Mouse (Mus musculus) mature B cell (primary cell): Measurements from ENCODE around the gene Hspa1a.
"Not testable (repeated sequence)": the region's sequence is repeated elsewhere in the genome, so short reads cannot be mapped to it uniquely, and the experiment has no call there.

Source experiments
- in situ Hi-C: fragments of 300-500 bp; cut with MboI; formaldehyde crosslinking; loops from 2 replicates; pipeline ENCODE4 v1.14.3; 2019

Hspa1a gene

DNA sequence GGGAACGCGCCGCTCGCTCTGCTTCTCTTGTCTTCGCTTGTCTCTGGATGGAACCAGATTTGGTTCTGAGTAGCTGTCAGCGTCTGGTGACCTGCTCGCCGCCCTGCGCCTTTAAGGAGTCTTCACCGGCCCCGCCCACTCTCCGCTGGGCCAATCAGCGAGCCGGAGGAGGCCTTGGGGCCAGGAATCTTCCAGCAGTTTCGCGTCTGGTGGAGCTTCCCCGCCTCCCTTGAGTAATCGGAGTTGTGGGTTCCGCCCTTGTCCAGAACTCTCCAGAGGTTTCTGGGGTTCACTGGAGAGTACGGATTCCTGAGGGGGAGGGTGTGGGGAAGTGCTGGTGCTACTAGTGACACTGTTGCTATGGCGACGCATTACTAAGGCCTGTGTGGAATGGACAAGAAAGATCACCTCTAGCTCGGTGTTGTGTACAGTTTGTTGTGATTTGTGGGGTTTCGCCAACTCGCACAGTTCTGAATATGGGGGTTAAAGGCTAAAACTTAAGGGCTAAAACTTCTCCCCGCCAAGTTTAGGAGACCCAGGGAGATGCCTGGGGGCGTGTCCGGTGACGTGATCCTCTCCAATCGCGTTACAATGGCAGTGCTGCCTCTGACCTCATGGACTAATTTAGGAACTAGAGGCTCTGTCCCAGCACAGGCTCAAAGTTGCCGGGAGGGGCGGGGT, at the start of gene Hspa1a, which contains the start of gene Hspa1l:
Gene Hspa1a (minus strand): TSS at position 88 of the 681 bp plus-strand sequence.
Gene Hspa1l (plus strand): TSS at position 635 of the 681 bp plus-strand sequence.
- in situ Hi-C loops = not testable (repeated sequence)

DNA sequence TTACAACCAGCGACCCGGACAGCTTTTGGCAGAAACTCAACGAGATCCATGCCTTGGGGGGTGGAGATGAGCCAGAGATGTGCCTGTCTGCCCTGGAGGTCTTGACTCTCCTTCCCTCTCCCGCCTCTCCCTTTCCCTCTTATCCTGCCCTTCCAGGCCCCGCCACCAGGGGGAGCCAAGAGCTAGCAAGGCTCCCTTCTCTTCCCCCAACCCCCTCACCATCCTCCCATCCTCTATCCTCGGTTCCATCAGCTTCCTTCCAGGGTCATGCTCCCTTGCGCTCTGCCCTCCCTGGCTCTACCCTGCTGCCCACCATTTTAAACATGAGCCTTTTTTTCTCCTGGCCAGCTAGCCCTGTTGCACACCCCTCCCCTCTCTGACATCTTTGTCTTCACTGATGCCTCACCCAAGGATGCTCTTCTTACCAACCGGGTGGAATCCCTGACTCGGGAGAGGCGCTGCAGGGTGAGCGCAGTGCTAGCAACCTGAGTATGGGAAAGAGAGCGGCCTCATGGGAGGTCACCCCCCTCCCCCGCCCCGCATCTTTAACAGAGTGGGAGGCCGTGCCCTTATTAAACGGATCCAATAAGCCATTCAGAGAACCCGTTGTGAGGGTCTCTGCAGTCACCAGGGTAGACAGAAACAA, 49.3 kb upstream of the Hspa1a start:
- in situ Hi-C loops = loop anchor here (5.0 kb wide), 1 partner anchor 41 kb away; no protein-coding TSS in a partner anchor

DNA sequence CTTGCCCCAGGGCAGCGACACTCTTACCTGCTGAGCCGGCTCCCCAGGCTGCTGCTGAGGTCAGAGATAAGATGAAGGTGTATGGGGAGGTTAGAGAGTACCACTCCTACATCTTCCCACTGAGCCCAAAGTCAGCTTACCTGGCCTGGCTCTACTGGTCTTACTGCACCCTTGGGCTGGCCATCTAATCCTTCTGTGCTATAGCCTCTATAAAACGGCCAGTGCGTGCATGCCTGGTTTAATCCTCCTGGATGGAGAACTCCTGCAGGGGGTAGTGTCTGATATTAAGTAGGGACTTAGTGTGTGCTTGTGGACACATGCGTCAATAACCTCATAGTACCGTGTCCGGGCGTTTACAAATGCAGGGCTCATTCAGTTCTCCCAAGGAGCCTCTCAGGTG, 48.6 kb upstream of the Hspa1a start:
- in situ Hi-C loops = loop anchor here (5.0 kb wide), 1 partner anchor 42 kb away; no protein-coding TSS in a partner anchor

DNA sequence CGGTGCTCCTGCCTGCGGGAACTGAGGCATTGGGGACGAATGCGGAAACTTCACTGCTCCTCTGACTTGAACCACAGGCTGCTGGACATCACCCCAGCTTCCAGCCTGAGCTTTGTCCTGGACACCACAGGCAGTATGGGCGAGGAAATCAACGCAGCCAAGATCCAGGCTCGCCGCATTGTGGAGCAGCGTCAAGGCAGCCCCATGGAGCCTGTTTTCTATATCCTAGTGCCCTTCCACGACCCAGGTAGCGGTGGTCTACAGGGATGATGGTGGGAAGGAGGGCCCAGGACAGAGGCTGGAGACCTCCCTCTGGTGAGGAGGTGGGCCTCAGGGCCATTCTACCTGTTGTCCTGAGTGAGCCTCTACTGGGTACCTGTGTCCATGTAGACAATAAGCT, 47.9 kb upstream of the Hspa1a start:
- in situ Hi-C loops = loop anchor here (5.0 kb wide), 1 partner anchor 42 kb away; no protein-coding TSS in a partner anchor

DNA sequence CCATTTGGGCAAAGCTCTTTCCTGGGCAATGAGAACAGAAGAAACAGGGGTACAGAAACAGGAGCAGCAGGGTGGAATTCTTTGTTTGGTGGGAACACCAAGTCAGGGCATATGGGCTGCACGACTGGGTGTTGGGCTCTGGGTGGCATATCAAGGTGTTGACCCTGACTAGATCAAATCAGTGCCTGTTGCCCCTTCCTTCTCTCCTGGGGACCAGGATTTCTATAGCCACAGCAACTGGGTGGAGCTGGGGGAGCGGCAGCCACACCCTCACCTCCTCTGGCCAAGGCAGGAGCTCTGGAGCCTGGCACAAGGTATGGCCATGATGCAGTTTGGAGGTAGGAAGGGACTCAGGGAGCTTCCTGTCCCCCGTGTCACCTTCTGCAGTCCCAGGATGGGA, 46.2 kb upstream of the Hspa1a start:
- in situ Hi-C loops = no loop called here

DNA sequence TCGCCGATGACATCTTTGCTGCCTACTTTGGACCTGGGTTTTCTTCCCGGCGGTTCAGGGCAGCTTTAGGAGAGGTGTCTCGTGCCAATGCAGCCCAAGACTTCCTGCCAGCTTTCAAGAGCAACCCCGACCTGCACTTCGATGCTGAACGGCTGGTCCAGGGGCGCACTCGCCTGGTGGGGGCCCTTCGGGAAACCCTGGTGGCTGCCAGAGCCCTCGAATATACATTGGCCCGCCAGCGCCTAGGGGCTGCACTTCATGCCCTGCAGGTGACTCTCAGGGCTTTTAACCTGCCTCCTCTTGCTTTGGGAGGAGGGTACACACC, 45.7 kb upstream of the Hspa1a start:
- in situ Hi-C loops = no loop called here

DNA sequence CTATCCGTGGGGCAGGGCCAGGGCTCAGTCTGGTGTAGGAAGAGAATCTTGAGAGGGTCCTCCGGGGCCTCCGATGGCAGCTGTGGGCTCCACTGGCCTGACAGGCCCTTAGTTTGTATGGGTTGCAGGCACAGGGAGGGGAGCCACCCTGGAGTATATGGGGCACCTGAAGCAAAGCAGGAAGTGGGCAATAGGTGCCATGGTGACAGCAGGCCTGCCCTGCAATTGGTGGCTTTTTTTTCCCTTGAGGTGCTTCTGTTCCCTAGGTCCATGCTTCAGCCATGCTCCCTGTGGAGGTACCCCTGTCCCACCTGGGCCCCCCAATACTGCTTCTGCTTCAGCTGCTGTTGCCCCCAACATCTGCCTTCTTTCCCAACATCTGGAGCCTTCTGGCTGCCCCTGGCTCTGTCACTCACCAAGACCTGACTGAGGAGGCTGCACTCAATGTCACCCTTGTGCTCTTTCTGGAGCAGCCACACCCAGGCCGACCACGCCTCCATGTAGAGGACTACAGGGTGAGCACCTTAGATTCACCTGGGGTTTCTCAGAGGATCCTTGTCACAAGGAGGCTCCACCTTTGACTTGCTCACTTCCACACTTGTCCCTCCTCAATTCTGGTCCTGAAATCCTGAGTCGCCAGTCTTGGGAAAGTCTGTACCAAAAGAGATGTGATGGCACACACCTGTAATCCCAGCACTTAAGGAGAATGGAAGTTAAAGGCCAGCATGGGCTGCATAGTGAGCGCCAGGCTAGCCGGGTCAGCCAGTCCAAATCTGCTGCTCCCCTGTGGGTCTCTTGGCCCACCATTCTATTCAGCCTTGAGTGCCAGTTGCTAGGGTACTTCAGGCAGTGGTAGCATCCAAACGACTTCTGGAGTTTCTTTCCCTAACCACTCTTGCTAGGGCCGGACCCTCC, 45.1 kb upstream of the Hspa1a start:
- in situ Hi-C loops = no loop called here

DNA sequence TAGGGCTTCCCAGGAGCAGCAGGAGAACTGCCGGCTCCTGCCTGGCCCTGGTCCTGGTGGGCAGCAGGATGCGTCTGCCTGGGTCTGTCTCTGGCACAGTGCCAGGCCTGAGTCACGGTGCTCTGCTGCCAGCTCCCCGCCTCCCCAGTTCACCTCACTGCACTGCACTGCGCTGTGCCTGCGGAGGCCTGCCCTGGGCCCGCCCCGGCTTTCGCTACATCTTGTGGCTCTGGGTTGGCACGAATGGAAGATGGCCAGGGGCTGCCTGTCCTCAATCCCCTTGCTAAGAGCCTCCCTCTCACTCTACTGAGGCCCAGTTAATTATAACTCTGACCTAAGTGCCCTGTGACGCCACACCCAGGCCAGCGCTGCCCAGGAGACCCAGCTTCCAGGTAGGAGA, 44.4 kb upstream of the Hspa1a start, which contains the start of gene Vwa7:
Gene Vwa7 (plus strand): TSS at position 204 of the 400 bp plus-strand sequence.
- in situ Hi-C loops = no loop called here

DNA sequence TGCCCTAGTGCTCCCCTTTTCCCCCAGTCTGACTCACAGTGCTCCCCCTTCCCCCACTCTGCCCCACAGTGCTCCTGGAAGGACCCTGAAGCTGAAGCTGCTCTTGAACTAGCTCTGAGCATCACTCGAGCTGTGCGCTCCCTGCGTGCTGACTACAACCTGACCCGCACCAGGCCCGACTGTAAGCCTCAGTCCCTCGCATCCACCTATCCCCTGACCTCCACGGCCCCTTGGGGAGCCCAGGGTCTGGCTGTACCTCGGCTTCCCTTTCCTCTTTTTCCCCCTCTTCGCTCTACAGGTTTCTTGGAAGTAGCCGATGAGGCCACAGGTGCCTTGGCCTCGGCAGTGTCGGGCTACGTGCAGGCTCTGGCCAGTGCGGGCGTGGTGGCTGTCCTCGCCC, 43.3 kb upstream of the Hspa1a start:
- in situ Hi-C loops = no loop called here

DNA sequence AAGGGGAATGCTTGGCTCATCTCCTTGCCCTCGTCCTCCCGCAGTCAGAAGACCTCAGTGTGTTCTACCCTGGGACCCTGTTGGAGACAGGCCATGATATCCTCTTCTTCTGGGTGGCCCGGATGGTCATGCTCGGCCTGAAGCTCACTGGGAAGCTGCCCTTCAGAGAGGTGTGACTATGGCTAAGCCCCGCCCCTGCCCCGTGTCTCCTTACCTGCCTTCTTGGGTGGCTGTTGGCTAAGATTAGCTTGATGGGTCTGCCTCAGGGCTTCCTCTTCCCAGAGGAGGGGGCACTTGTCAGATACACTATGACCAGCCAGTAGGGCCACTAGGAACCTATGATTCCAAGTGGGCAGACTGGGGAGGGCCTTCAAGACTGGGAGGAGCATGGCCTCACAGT, 41.3 kb upstream of the Hspa1a start:
- in situ Hi-C loops = no loop called here

DNA sequence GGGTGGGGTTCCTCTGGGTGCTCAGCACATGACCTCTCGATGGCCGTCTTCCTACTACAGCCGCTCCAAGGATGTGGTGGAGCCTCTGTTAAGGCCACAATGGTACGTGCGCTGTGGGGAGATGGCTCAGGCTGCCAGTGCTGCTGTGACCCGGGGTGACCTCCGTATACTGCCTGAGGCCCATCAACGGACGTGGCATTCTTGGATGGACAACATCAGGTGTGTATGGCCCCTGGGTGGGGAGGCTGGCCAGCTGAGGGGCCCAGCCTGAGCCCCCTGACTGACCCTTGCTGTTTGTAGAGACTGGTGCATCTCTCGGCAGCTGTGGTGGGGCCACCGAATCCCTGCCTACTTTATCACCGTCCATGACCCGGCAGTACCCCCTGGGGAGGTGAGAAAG, 40.5 kb upstream of the Hspa1a start:
- in situ Hi-C loops = no loop called here

DNA sequence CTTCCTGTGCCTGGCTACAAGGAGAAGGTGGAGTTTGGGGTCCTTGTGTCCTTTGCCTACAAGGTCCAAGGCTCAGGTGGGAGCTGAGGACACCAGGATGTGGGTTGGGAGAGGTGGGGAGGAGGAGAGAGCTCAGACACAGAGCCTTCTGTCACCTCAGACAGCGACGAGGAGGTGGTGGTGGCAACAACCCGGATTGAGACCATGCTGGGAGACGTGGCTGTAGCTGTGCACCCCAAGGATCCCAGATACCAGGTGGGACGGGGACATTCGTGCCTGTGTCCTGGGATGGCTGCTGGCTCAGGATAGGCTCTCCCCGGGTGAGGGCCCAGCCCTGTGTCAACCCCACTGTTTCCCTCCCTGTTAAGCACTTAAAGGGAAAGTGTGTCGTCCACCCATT, 39.5 kb upstream of the Hspa1a start:
- in situ Hi-C loops = no loop called here

DNA sequence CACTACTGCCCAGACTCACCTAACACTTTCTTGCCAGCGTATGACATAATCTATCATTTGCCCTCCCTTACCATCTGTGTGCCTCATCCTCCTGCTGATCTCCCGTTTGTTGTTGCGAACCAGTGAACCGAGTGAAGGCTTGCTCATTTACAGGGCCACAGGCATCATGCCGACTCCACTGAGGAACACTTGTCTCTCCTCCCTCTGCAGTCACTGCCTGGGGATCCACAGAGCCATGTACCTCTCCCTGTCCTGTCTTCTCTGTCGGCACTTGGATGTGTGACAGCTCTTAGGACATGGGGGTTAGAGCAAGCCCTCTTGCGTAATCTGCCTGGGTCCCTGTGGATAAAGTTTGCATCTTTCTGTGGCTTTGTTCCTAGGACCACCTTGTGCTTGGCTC, 37.6 kb upstream of the Hspa1a start:
- in situ Hi-C loops = loop anchor here (10.0 kb wide), 1 partner anchor 45 kb away; the partner anchor contains the start of gene Ddah2

DNA sequence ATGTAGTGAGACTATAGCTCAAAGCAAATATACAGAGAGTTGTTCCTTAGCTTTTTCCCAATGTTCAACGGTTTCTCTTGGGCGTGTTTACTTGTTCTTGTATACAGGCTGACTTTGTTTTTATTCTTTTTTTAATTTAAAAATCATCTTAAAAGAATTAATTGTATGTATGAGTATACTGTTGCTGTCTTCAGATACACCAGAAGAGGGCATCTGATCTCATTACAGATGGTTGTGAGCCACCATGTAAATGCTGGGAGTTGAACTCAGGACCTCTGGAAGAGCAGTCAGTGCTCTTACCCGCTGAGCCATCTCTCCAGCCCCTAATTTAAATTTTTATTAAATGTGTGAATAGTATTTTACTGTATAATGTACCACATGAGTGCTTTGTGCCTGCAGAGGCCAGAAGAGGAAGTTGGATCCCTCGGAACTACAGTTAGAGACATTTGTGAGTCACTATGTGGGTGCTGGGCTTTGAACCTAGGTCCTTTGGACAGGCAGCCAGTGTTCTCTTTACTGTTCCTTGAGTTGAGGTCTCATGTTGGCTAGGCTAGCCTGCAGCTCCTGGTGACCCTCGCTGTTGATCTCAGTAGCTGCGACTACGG, 35.5 kb upstream of the Hspa1a start:
- in situ Hi-C loops = loop anchor here (10.0 kb wide), 1 partner anchor 47 kb away; the partner anchor contains the start of gene Ddah2

DNA sequence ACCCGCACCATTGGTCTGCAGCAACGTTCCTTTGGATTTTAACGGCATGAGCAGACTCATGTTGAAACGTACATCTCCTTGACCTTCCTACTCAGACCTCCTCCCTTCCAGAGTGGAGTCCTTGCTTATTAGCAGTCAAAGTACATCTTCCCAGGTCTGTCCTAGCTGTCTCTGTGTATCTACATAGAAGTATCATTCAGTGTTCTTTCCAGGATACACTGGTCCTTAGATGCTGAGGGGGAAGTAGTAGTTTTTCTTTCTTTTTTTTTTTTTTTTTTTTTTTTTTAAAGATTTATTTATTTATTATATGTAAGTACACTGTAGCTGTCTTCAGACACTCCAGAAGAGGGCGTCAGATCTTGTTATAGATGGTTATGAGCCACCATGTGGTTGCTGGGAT, 33.9 kb upstream of the Hspa1a start:
- in situ Hi-C loops = loop anchor here (10.0 kb wide), 1 partner anchor 49 kb away; the partner anchor contains the start of gene Ddah2

DNA sequence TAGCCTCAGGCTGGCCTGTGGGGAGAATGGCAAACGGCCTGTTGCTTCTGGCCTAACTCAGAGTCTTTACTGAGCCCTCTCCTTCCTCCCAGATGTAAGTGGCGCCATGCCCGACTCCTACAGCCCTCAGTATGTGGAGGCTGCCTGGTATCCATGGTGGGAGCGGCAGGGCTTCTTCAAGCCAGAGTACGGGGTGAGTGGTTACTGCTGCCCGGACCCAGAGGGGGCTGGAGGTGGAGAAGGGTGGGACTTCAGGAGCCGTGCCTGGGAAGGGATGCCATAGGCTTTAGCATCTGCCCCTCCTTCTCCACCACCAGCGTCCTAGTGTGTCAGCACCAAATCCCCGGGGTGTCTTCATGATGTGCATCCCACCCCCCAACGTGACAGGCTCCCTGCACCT, 33.2 kb upstream of the Hspa1a start:
- in situ Hi-C loops = loop anchor here (10.0 kb wide), 1 partner anchor 50 kb away; the partner anchor contains the start of gene Ddah2

DNA sequence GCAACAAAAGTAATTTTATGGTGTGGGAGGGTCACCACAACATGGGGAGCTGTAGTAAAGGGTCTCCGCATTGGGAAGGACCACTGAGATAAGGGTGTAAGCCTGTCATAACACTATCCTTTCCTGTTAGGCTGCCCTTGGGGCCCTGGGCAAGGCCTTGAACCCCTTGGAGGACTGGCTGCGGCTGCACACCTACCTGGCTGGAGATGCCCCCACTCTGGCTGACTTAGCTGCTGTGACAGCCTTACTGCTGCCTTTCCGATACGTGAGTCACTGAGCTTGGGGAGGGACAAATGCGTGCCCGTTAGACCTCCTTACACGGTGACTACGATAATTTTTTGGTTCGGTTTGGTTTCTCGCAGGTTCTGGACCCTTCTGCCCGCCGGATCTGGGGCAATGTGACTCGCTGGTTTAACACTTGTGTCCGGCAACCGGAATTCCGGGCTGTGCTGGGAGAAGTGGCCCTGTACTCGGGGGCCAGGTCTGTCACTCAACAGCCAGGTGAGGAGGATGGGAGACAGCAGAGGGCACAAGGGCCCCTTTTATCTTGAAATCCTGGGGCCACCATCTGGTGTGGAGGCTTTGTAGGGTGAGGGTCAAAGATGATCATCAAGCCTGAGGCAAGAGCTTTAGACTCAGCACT, 32.2 kb upstream of the Hspa1a start:
- in situ Hi-C loops = loop anchor here (10.0 kb wide), 1 partner anchor 51 kb away; the partner anchor contains the start of gene Ddah2

DNA sequence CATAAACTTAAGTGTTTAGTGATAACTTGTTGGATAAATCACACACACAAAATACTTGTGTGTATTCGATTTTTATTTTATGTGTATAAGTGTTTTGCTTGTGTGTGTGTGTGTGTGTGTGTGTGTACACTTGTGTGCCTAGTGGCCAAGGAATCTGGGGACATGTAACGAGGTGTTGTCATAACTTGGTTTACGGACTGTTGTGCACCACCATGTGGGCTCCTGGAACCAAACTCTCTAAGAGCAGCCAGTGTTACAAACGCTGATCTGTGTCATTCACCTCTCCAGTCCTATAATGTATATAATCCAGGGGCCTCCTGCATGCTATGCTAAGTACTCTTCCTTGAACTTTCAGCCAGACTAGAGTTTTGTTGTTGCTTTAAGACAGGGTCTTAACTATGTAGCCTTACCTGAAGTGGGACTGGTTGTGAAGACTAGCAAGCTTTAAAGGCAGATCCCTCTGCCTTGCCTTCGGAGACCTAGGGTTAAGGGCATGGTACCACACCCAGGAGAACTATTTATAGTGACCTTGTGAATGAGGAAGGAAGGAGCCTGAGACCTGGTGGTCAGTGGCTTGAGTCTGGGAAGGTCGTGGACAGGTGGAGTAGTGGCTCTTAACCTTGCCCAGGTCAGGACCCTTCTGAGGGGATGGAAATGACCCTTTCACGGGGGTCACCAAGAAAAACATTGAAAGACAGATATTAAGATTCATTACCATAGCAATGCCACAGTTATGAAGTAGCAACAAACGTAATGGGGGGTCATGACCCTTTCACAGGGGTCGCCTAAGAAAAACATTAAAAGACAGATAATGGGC, 31.3 kb upstream of the Hspa1a start:
- in situ Hi-C loops = loop anchor here (10.0 kb wide), 1 partner anchor 52 kb away; the partner anchor contains the start of gene Ddah2

DNA sequence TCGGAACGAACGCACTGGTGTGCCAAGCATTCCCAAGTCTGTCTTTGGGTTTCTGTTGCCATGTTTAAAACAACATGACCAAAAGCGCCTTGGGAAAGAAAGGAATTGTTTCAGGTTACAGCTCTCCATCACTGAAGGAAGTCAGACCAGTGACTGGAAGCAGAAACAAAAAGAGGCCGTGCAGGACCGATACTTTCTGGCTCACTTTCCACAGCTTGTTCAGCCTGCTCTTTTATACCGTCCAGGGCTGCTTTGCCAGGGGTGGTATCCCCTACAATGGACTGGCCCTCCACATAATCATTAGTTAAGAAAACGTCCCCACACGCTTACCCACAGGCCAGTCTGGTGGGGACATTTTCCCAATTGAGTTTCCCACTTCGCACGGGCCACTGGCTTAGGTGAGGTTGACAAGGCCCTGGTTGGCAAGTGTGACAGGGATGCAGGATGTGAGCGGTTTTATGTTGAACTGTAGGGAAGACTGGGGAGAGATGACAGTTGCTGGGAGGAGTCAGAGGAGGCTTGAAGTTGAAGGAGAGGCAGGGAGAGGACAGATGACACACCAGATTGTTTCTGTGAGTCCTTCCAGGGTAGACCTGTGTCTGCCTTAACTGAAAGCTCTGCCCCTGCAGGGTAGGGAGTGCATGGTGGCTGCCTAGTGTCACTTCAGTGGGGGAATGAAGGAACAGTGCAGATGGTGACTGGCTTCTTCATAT, 30.4 kb upstream of the Hspa1a start:
- in situ Hi-C loops = loop anchor here (10.0 kb wide), 1 partner anchor 52 kb away; the partner anchor contains the start of gene Ddah2
